Mouse (Mus musculus) liver, embryonic 18 days (tissue): Measurements from ENCODE around the gene Rbbp7. TPM values are rescaled to one million over a fixed set of nuclear protein-coding genes. Genes with fewer than 3 reads are reported as not detected.

ENCODE experiments used
- polyA plus RNA-seq: library from polyadenylated mRNA; depleted of rRNA; stranded (reverse); fragments of >200 nt; gene quantifications from 2 replicates; pipeline ENCODE4 v1.2.3, GENCODE M21; 2012; rRNA removed

Rbbp7 gene
- 300 and 302 TPM in 2 replicates for polyA plus RNA-seq

DNA sequence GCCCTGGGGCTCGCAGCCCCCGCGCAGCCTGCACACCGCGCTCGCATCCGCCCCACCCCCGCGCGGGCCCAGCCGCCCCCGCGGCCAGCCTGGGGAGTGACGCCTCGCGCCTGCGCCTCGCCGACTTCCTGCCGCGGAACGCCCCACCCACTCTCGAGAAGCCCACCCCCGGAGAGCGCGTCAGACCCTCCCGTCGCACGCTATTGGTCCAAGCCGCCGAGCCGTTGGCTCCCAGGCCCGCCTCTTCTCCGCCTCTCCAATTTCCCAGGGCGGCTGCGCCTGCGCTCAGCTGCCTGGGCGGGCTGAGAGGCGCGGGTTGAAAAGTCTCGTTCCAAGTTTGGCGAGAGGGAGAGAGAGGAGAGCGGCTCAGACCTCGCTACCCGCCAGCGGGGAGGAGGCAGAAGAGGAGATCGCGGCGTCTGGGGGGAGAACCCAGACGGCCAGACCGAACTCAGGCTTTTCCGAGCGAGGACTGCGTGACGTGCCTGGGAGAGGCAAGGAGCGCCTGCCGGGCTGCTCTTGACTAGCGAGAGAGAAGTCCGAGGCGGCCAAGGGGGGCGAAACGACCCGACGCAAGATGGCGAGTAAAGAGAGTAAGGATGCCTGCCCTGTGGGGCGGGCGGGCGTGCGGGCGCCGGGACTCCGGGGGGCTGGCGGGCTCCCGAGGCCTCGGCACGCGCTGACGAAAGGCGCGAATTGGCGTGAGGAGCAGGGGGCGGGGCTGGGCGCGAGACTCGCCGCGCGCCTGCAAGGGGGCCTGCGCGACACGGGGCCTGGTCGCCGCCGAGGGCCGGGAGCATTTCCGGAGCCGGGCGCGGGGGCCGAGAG, at the start of gene Rbbp7:
TSS of gene Rbbp7 (plus strand) at position 288 of the 828 bp plus-strand sequence.

Other genes starting within 250 kb of the Rbbp7 start
- 0.95 and 0.97 TPM in 2 replicates for gene Reps2, start 116.8 kb upstream of the Rbbp7 start, polyA plus RNA-seq
- gene Txlng, start 69.1 kb downstream of the Rbbp7 start, polyA plus RNA-seq, result 7.8 and 9.3 TPM in 2 replicates
- 10.9 and 11.1 TPM in 2 replicates for gene Syap1, start 128.0 kb downstream of the Rbbp7 start, polyA plus RNA-seq
- gene Ctps2, start 140.8 kb downstream of the Rbbp7 start, polyA plus RNA-seq, result 19.9 and 20.7 TPM in 2 replicates
- gene S100g, start 204.2 kb downstream of the Rbbp7 start, polyA plus RNA-seq, result 6.6 and 10.1 TPM in 2 replicates